Mouse (Mus musculus) 3134 (cell line): ENCODE results near the gene Slc33a1.

ENCODE experiments used
- DNase-seq: peaks from one replicate; pipeline ENCODE4 v3.0.0-alpha.2; 2011; ENCODE audit warnings: low spot score; ENCODE audit not compliant: insufficient read length; ENCODE audit errors: extremely low read depth

Slc33a1 gene

DNA sequence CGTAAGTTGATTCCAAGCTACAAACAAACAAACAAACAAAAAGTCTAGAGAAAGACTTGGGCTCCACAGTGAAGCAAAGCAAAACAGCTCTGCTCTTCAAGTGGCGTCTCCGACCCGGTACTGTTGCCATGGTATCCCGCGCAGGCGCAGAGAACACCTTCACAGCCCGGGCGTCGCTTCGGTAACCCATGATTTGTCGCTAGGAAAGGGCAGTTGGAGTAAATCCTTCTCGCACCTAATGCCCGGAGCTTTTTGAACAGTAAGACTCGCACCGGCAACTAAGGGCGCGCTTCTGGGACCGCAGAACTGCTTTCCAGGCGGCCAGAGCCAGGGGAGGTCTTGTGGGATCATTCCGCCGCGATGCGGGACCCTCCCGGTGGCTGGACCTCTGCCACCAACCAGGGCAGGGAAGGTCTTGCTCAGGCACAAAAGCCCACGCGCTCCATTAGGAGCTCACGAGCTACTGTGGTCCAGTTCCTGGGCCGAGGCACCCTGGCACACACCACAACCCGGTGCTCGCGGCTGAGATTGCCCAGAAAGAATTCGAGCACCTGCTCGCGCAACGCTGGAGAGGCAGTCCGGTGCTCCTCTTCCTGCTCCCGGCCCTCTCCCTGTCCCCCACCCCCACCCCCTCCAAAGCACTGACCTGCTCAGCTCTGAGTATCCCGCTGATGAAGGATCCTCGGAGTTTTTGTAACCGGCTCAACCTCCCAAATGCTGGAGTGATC lies 65.8 kb downstream of the Slc33a1 start:
- peak; percentile 16 for DNase-seq

DNA sequence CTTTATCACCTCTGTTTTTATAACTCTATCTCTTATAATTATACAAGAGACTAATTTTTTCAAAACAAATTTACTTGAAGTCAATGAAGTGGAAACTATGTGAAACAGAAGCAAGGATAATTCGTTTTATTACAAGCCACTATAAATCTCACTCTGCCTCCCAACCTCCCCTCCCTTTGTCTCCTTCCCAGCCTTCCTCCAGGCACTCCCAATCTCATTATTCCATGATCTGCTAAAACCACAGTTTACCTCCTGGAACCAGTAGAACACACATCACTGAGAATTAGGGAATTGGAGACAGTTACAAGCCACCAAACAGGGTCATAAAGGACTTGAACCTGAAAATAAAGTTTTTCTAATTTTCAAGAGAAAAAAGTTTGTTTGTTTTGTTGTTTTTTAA lies 67.4 kb downstream of the Slc33a1 start:
- DNase-seq: no peak

DNA sequence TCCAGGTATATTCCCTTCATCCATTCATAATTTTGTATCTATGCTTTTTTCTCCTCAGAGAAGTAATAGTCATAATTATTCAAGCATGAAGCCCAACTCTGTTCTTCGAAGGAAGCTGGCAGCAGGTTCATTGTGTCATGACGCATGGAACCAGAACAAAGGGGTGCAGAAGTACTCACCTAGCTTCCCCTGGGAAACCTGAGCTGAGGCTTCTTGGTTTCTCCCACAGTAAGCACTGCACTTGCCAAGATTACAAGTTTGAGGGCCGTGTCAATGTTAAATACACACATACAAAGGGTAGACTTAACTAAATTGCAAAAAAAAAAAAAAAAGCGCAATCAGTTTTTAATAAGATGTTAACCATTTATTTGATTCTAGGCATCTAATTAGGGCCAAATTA lies 68.3 kb downstream of the Slc33a1 start:
- no peak for DNase-seq

DNA sequence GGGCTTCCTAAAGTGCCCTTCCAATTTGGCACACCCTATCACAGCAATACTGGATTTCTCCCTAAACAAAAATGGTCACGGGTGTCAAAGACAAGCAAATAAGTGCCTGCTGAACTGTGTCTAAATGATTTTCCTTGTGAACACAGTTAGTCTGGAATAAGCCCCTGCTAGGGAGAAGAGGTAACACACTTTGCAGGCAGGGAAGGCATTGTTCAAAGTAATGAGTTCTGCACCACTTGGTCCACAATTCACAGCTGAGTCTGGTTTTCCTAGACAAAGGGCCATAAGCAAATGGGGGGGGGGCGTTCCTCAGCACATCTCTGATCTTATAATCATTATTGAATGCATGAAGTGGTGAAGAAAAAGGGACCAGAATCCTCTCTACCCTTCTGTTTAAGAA lies 68.8 kb downstream of the Slc33a1 start:
- no peak for DNase-seq

DNA sequence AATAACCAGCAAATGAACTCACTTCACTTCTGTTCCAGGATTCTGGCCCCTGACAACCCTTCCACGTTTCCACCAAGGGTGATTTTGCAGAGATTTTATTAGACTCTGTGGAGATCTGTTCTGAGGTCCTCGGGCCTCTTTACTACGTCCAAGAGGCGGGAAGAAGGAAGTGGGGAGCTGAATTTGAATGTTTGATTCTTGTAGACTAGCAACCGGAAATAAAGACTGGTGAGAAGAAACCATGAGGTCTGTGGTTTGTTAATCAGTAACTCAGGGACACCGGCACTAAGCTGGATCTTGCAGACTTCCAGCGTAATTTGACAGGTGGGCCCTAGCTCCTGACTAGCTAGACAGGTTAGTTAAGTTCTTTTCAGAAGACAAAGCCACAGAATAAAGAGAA lies 70.9 kb downstream of the Slc33a1 start:
- DNase-seq: no peak

DNA sequence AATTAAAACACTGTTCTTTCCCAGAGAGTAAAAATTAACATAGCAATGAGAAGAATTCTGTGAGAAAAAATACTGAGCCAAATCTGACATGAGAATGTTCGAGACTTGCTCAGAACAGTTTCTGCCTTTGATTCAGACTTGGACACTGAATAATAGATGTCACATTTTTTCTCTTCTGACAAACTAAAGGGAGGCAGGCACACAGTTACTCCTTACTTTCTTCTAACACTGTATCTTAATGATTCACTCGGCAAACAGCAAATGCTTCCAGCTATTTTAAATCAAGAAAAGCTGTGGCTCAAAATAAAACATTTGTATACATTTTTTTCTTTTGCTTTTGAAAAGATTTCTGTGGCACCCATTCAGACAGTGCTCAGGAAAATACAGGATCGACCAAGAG lies 72.4 kb downstream of the Slc33a1 start:
- no peak for DNase-seq
